Mouse (Mus musculus) embryo, embryonic 11.5 days (tissue): ENCODE measurements at regions not wholly inside any gene's neighbourhood (a gene's known extent, or its start where the extent isn't known, plus 50 kb on each side); places are given as distances from the start of the nearest gene placed in this dataset.

Source experiments
- DNase-seq: peaks from one replicate; pipeline ENCODE4 v3.0.0-alpha.2; 2012; ENCODE audit warnings: low read depth, low spot score

GRCm38 (mm10) chr2:159354247-159354646, 559.6 kb downstream of the Dhx35 start:
- no peak for DNase-seq

GRCm38 (mm10) chr2:159356503-159356902, 561.9 kb downstream of the Dhx35 start:
- DNase-seq = no peak

- DNase-seq = no peak
Measured at GRCm38 (mm10) chr2:159361371-159361770, 566.8 kb downstream of the Dhx35 start.

- no peak for DNase-seq
Measured at GRCm38 (mm10) chr2:159392865-159393264, 598.3 kb downstream of the Dhx35 start.

- DNase-seq = peak; percentile 20
Measured at GRCm38 (mm10) chr2:159401421-159402100, 607.0 kb downstream of the Dhx35 start.

- DNase-seq = no peak
Measured at GRCm38 (mm10) chr2:159404940-159405339, 610.3 kb downstream of the Dhx35 start.

GRCm38 (mm10) chr2:159414599-159414998, 620.0 kb downstream of the Dhx35 start:
- peak; percentile 56 for DNase-seq

- DNase-seq = no peak
Measured at GRCm38 (mm10) chr2:159418371-159418940, 623.8 kb downstream of the Dhx35 start.

- DNase-seq = no peak
Measured at GRCm38 (mm10) chr2:159422281-159422937, 627.8 kb downstream of the Dhx35 start.

- DNase-seq = no peak
Measured at GRCm38 (mm10) chr2:159428201-159428600, 633.6 kb downstream of the Dhx35 start.

- no peak for DNase-seq
Measured at GRCm38 (mm10) chr2:159430577-159431329, 636.1 kb downstream of the Dhx35 start.

GRCm38 (mm10) chr2:159438961-159439360, 644.4 kb downstream of the Dhx35 start:
- no peak for DNase-seq

GRCm38 (mm10) chr2:159443581-159443980, 649.0 kb downstream of the Dhx35 start:
- no peak for DNase-seq

- DNase-seq = no peak
Measured at GRCm38 (mm10) chr2:159446434-159446833, 651.8 kb downstream of the Dhx35 start.

- DNase-seq = no peak
Measured at GRCm38 (mm10) chr2:159446886-159447285, 652.3 kb downstream of the Dhx35 start.

- DNase-seq = no peak
Measured at GRCm38 (mm10) chr2:159448976-159449375, 654.4 kb downstream of the Dhx35 start.

GRCm38 (mm10) chr2:159451439-159451838, 656.8 kb downstream of the Dhx35 start:
- no peak for DNase-seq

GRCm38 (mm10) chr2:159481399-159482080, 686.9 kb downstream of the Dhx35 start:
- no peak for DNase-seq

GRCm38 (mm10) chr2:159491090-159491489, 696.5 kb downstream of the Dhx35 start:
- DNase-seq = no peak

GRCm38 (mm10) chr2:159498691-159499090, 704.1 kb downstream of the Dhx35 start:
- no peak for DNase-seq

GRCm38 (mm10) chr2:159501039-159501438, 706.4 kb downstream of the Dhx35 start:
- DNase-seq = peak; percentile 30

GRCm38 (mm10) chr2:159519066-159519465, 724.5 kb downstream of the Dhx35 start:
- DNase-seq = no peak
